ENCODE assay signal across 25 mouse cellular contexts in genomic region chr1:13984833-13985232, GRCm38 (mm10).
"Had no signal": no experiment of that assay in that cellular context is flagged by ENCODE, and none has a peak within 500 bp of the region (broad histone marks: within the 10 kb centered on the region; RNA-seq: fewer than 3 reads in every experiment).

No protein-coding gene starts in this region.

- H3K27ac ChIP-seq: left cerebral cortex, adult 2 months; limb, embryonic 12.5 days; limb, embryonic 15.5 days; liver, embryonic 12.5 days; liver, embryonic 15.5 days; lung, embryonic 15.5 days; midbrain, embryonic 12.5 days; midbrain, embryonic 15.5 days; neural tube, embryonic 12.5 days; neural tube, embryonic 15.5 days; stomach, postnatal 0 days had no signal

- H3K4me3 ChIP-seq: left cerebral cortex, adult 2 months; limb, embryonic 12.5 days; limb, embryonic 15.5 days; liver, embryonic 12.5 days; liver, embryonic 15.5 days; lung, embryonic 15.5 days; midbrain, embryonic 12.5 days; midbrain, embryonic 15.5 days; neural tube, embryonic 12.5 days; neural tube, embryonic 15.5 days had no signal

- ATAC-seq: intestine, embryonic 16.5 days; liver, embryonic 12.5 days; midbrain, embryonic 15.5 days had no signal

- DNase-seq: kidney, adult 18-20 months; kidney, adult 9 months; kidney, postnatal 14 days; kidney, postnatal 4 days; layer of hippocampus, adult 9-11 months; left cerebral cortex, postnatal 4 days; lung, adult 18-20 months; lung, postnatal 10 days; lung, postnatal 36 days; right cerebral cortex, postnatal 4 days; thymus, adult 2 months; thymus, postnatal 14 days; thymus, postnatal 4 days had no signal
